Mouse (Mus musculus) embryonic stem cell, embryonic (primary cell): Measurements from ENCODE around the gene Rgs12.

ENCODE experiments used
- CTCF ChIA-PET, 4 experiments: fragments of 300-600 bp in 2 of 4; fragments of 350-600 bp in 2 of 4; sonication (Branson Sonifier 250); formaldehyde crosslinking; loops; one replicate each; lab custom pipeline; 2022; ENCODE audit warnings: inconsistent platforms in 2 of 4; lab: Charles Lee
- POLR2A ChIA-PET, 4 experiments: fragments of 300-600 bp in 2 of 4; fragments of 350-600 bp in 2 of 4; sonication (Branson Sonifier 250); formaldehyde crosslinking; loops; one replicate each; lab custom pipeline; 2022; ENCODE audit warnings: antibody characterized with exemption in 4 of 4, inconsistent platforms in 1 of 4; lab: Charles Lee

The Rgs12 gene

GRCm38 (mm10) chr5:35033068-35033467 is 83.8 kb downstream of the Rgs12 start:
- ChIA-PET POLR2A (interaction anchor here in 1 of 4 experiments (1.2 kb wide), 1 partner anchor 373 kb away, joined by 5 read pairs; the partner anchor contains the start of genes Grk4 and Nop14), CTCF (interaction anchor here in 1 of 4 experiments (1.0 kb wide), 1 partner anchor 15 kb away, joined by 3 read pairs; no protein-coding TSS in a partner anchor)

GRCm38 (mm10) chr5:35033619-35034018 is 84.4 kb downstream of the Rgs12 start:
- POLR2A ChIA-PET = interaction anchor here in 1 of 4 experiments (1.2 kb wide), 1 partner anchor 374 kb away, joined by 5 read pairs; the partner anchor contains the start of genes Grk4 and Nop14

DNA sequence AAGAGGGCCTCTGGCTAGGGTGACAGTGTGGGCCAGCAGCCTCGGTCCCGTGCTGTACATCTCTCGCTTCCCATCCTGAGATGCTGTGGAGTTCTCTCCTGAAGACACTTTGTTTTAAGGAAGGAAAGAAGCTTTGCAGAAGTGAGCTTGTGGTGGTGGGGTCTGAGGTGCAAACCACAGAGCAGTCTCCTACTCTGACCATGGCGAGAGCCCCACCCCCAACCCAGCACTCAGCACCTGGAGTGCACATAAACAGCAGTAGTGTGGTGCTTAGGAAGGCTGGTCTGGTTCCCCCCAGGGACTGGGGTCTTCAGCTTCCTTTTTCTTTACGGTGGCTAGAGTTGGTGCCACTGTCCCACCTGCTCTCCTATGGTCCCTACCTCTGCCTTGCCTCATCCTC is 85.9 kb downstream of the Rgs12 start:
- ChIA-PET CTCF (no interaction called here), POLR2A (interaction anchor here in 1 of 4 experiments (1.0 kb wide), 1 partner anchor 71 kb away, joined by 3 read pairs; the partner anchor contains the start of gene Lrpap1)

More at GRCm38 (mm10) chr5:35033619-35034018, 84.4 kb downstream of the Rgs12 start:
- CTCF ChIA-PET = interaction anchor here in 1 of 4 experiments (1.0 kb wide), 1 partner anchor 15 kb away, joined by 3 read pairs; no protein-coding TSS in a partner anchor

GRCm38 (mm10) chr5:35035795-35036194 is 86.5 kb downstream of the Rgs12 start:
- ChIA-PET POLR2A (interaction anchor here in 1 of 4 experiments (1.0 kb wide), 1 partner anchor 70 kb away, joined by 3 read pairs; the partner anchor contains the start of gene Lrpap1), CTCF (interaction anchor here in 1 of 4 experiments (0.5 kb wide), 1 partner anchor 141 kb away, joined by 19 read pairs; no protein-coding TSS in a partner anchor)

- ChIA-PET POLR2A (no interaction called here), CTCF (interaction anchor here in 1 of 4 experiments (0.5 kb wide), 1 partner anchor 243 kb away, joined by 11 read pairs; no protein-coding TSS in a partner anchor)
Observed at GRCm38 (mm10) chr5:35037438-35037837, 88.2 kb downstream of the Rgs12 start.

- ChIA-PET CTCF (interaction anchor here in 3 of 4 experiments (0.5 to 1.9 kb wide), 6 partner anchors 52 to 869 kb away, joined by 3 to 7 read pairs (median 4); no protein-coding TSS in a partner anchor), POLR2A (interaction anchor here in 1 of 4 experiments (1.3 to 1.5 kb wide), 2 partner anchors 63 to 93 kb away, joined by 3 to 4 read pairs; partner anchors contain the start of gene Rgs12)
Observed at GRCm38 (mm10) chr5:35041268-35041829, 92.1 kb downstream of the Rgs12 start, which contains the start of gene Hgfac. Gene Hgfac (plus strand): TSS chr5:35041509.

- ChIA-PET POLR2A (no interaction called here), CTCF (interaction anchor here in 3 of 4 experiments (0.7 to 1.4 kb wide), 9 partner anchors 18 to 382 kb away, joined by 3 to 8 read pairs (median 3); partner anchors contain the start of genes Grk4 (in 1 of the 3) and Nop14 (in 1 of the 3))
Observed at GRCm38 (mm10) chr5:35042431-35043109, 93.3 kb downstream of the Rgs12 start.

DNA sequence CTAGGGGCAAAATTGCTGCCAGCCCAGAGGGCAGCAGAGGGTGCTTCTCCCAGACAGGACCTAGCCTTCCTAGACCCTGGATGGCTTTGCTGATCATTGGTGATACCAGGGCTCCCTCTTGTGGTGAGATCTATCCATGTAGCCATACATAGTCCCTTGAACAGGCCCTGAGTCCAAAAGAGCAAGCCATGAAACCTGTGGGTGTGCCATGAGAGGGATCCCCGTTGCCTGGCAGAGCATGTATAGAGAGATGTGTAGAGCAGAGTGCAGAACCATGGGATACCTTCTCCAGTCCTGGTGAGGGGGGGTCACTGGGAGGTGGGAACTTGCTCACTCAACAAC is 93.8 kb downstream of the Rgs12 start:
- POLR2A ChIA-PET = no interaction called here
- CTCF ChIA-PET = interaction anchor here in 2 of 4 experiments (0.7 to 1.4 kb wide), 8 partner anchors 18 to 383 kb away, joined by 3 to 8 read pairs (median 4); partner anchors contain the start of genes Grk4 (in 1 of the 2) and Nop14 (in 1 of the 2)

GRCm38 (mm10) chr5:35050541-35050940 is 101.3 kb downstream of the Rgs12 start:
- ChIA-PET POLR2A (no interaction called here), CTCF (no interaction called here)

DNA sequence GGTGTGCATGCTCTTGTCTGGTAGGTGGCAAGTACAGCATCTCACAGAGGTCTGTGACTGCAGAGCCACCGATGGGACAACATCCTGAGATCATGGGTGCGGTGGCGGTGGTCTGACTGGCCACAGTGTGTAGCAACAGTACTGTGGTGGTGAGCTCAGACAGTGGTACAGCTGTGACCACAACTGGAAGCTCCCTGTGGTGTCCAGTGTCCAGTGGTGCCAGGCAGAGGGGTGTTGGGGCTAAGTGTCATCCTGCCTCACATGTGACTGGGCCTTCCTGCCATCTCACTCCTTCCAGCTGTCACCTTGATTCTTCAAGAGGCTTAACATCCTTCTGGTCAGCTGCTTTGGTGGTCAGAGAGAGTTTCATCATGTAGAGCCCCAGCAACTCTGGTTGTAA is 105.4 kb downstream of the Rgs12 start:
- CTCF ChIA-PET = interaction anchor here in 1 of 4 experiments (1.5 kb wide), 1 partner anchor 307 kb away, joined by 5 read pairs; no protein-coding TSS in a partner anchor
- POLR2A ChIA-PET = interaction anchor here in 2 of 4 experiments (1.0 to 4.4 kb wide), 3 partner anchors 50 to 395 kb away, joined by 4 to 22 read pairs (median 12); partner anchors contain the start of genes Grk4 (in 1 of the 2), Lrpap1 (in 1 of the 2) and Nop14 (in 1 of the 2)

- CTCF ChIA-PET = interaction anchor here in 3 of 4 experiments (0.6 to 1.5 kb wide), 3 partner anchors 307 to 1014 kb away, joined by 3 to 5 read pairs (median 5); no protein-coding TSS in a partner anchor
Observed at GRCm38 (mm10) chr5:35055076-35055475, 105.8 kb downstream of the Rgs12 start.

GRCm38 (mm10) chr5:35056604-35057432 is 107.6 kb downstream of the Rgs12 start, which contains the start of gene Dok7:
Gene Dok7 (plus strand): TSS chr5:35056766.
- ChIA-PET CTCF (interaction anchor here in 2 of 4 experiments (0.5 to 1.1 kb wide), 3 partner anchors 292 to 654 kb away, joined by 3 read pairs; no protein-coding TSS in a partner anchor), POLR2A (interaction anchor here in 2 of 4 experiments (1.0 to 4.4 kb wide), 3 partner anchors 48 to 397 kb away, joined by 3 to 22 read pairs (median 13); partner anchors contain the start of genes Lrpap1 (in 2 of the 2), Grk4 (in 1 of the 2) and Nop14 (in 1 of the 2))

More at GRCm38 (mm10) chr5:35055076-35055475, 105.8 kb downstream of the Rgs12 start:
- POLR2A ChIA-PET = interaction anchor here in 3 of 4 experiments (0.5 to 4.4 kb wide), 3 partner anchors 49 to 543 kb away, joined by 4 to 22 read pairs (median 12); partner anchors contain the start of gene Lrpap1 (in 1 of the 3)

GRCm38 (mm10) chr5:35057582-35057981 is 108.3 kb downstream of the Rgs12 start:
- ChIA-PET POLR2A (interaction anchor here in 3 of 4 experiments (0.5 to 4.4 kb wide), 12 partner anchors 33 to 1670 kb away, joined by 3 to 22 read pairs (median 5); partner anchors contain the start of genes Lrpap1 (in 3 of the 3) and Rgs12 (in 1 of the 3)), CTCF (interaction anchor here in 3 of 4 experiments (0.6 to 1.1 kb wide), 5 partner anchors 218 to 544 kb away, joined by 3 to 5 read pairs (median 4); partner anchors contain the start of gene Tnip2 (in 1 of the 3))

DNA sequence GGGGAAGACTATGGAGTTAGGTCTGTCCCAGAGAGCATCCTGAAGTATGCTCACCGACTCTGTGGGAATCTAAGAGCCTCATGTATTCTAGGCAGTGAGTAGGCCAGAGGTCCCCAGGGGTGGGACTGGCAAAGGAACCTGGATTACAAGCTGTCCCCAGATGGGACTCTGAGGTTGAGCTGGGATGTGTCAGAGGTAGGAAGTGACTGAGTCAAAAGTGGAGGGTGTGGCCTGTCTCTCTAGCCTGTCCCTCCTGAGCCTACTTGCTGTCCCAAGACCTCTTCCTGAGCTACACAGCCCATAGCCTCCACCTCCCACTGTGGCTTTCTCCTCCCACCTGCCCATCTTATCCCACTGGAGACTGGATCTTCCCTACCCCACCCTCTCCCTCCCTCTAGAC is 109.0 kb downstream of the Rgs12 start:
- ChIA-PET POLR2A (interaction anchor here in 3 of 4 experiments (0.5 to 2.7 kb wide), 9 partner anchors 32 to 1640 kb away, joined by 3 to 13 read pairs (median 6); partner anchors contain the start of genes Lrpap1 (in 2 of the 3) and Rgs12 (in 1 of the 3)), CTCF (interaction anchor here in 3 of 4 experiments (0.6 to 0.7 kb wide), 5 partner anchors 72 to 544 kb away, joined by 3 to 8 read pairs (median 5); partner anchors contain the start of gene Tnip2 (in 1 of the 3))

GRCm38 (mm10) chr5:35060098-35060497 is 110.9 kb downstream of the Rgs12 start:
- POLR2A ChIA-PET = interaction anchor here in 2 of 4 experiments (0.9 to 2.2 kb wide), 4 partner anchors 9 to 45 kb away, joined by 3 to 9 read pairs (median 4); partner anchors contain the start of gene Lrpap1 (in 1 of the 2)
- CTCF ChIA-PET = interaction anchor here in 2 of 4 experiments (0.7 to 1.0 kb wide), 2 partner anchors 72 to 223 kb away, joined by 4 read pairs; no protein-coding TSS in a partner anchor

GRCm38 (mm10) chr5:35069841-35070240 is 120.6 kb downstream of the Rgs12 start:
- ChIA-PET POLR2A (interaction anchor here in 2 of 4 experiments (0.9 to 1.8 kb wide), 3 partner anchors 10 to 35 kb away, joined by 3 to 4 read pairs (median 3); partner anchors contain the start of gene Lrpap1 (in 1 of the 2)), CTCF (interaction anchor here in 1 of 4 experiments (1.1 kb wide), 1 partner anchor 9 kb away, joined by 3 read pairs; no protein-coding TSS in a partner anchor)
